Mouse (Mus musculus): ENCODE measurements at regions not wholly inside any gene's neighbourhood (a gene's known extent, or its start where the extent isn't known, plus 50 kb on each side); places are given as distances from the start of the nearest gene placed in this dataset.

- no peak for DNase-seq (ENCODE audit: low spot score)
Observed at GRCm38 (mm10) chr12:25455281-25455989, 358.5 kb upstream of the Id2 start.

GRCm38 (mm10) chr12:25453356-25453755 is 356.4 kb upstream of the Id2 start:
- DNase-seq (ENCODE audit: low spot score): no peak

GRCm38 (mm10) chr12:25451156-25451555 is 354.2 kb upstream of the Id2 start:
- no peak for DNase-seq (ENCODE audit: low spot score)

GRCm38 (mm10) chr12:25444355-25444754 is 347.4 kb upstream of the Id2 start:
- DNase-seq (ENCODE audit: low spot score): no peak

- no peak for DNase-seq (ENCODE audit: low spot score)
Observed at GRCm38 (mm10) chr12:25439029-25439551, 342.1 kb upstream of the Id2 start.

GRCm38 (mm10) chr12:25438217-25439028 is 341.5 kb upstream of the Id2 start:
- no peak for DNase-seq (ENCODE audit: low spot score)

- no peak for DNase-seq (ENCODE audit: low spot score)
Observed at GRCm38 (mm10) chr12:25437556-25437955, 340.6 kb upstream of the Id2 start.

GRCm38 (mm10) chr12:25436220-25436911 is 339.4 kb upstream of the Id2 start:
- no peak for DNase-seq (ENCODE audit: low spot score)

GRCm38 (mm10) chr12:25432796-25433195 is 335.9 kb upstream of the Id2 start:
- no peak for DNase-seq (ENCODE audit: low spot score)

GRCm38 (mm10) chr12:25430911-25431310 is 334.0 kb upstream of the Id2 start:
- DNase-seq (ENCODE audit: low spot score): no peak

- no peak for DNase-seq (ENCODE audit: low spot score)
Observed at GRCm38 (mm10) chr12:25427911-25428642, 331.1 kb upstream of the Id2 start.

GRCm38 (mm10) chr12:25417336-25417735 is 320.4 kb upstream of the Id2 start:
- DNase-seq (ENCODE audit: low spot score): no peak

GRCm38 (mm10) chr12:25416571-25416970 is 319.6 kb upstream of the Id2 start:
- no peak for DNase-seq (ENCODE audit: low spot score)

GRCm38 (mm10) chr12:25415641-25416040 is 318.7 kb upstream of the Id2 start:
- DNase-seq (ENCODE audit: low spot score): no peak

GRCm38 (mm10) chr12:25415232-25415631 is 318.3 kb upstream of the Id2 start:
- DNase-seq (ENCODE audit: low spot score): no peak

GRCm38 (mm10) chr12:25407301-25407700 is 310.4 kb upstream of the Id2 start:
- no peak for DNase-seq (ENCODE audit: low spot score)

GRCm38 (mm10) chr12:25400326-25400725 is 303.4 kb upstream of the Id2 start:
- DNase-seq (ENCODE audit: low spot score): no peak

- no peak for DNase-seq (ENCODE audit: low spot score)
Observed at GRCm38 (mm10) chr12:25398726-25399125, 301.8 kb upstream of the Id2 start.

- no peak for DNase-seq (ENCODE audit: low spot score)
Observed at GRCm38 (mm10) chr12:25394326-25394725, 297.4 kb upstream of the Id2 start.

- DNase-seq (ENCODE audit: low spot score): no peak
Observed at GRCm38 (mm10) chr12:25393501-25393900, 296.6 kb upstream of the Id2 start.

GRCm38 (mm10) chr12:25389202-25389601 is 292.3 kb upstream of the Id2 start:
- DNase-seq (ENCODE audit: low spot score): no peak

- no peak for DNase-seq (ENCODE audit: low spot score)
Observed at GRCm38 (mm10) chr12:25387791-25388280, 290.9 kb upstream of the Id2 start.
